Mouse (Mus musculus): Measurements from ENCODE around the gene Npy4r.
A peak's percentile ranks its signal among the peaks of the same experiment; 100 is the strongest.

The Npy4r gene

GRCm38 (mm10) chr14:34119046-34119723, 33.1 kb downstream of the Npy4r start:
- no peak for DNase-seq (ENCODE audit: low spot score)

- no peak for DNase-seq (ENCODE audit: low spot score)
Observed at GRCm38 (mm10) chr14:34114311-34114710, 38.0 kb downstream of the Npy4r start.

GRCm38 (mm10) chr14:34107594-34107993, 44.7 kb downstream of the Npy4r start:
- no peak for DNase-seq (ENCODE audit: low spot score)

- DNase-seq (ENCODE audit: low spot score): no peak
Observed at GRCm38 (mm10) chr14:34106389-34107062, 45.8 kb downstream of the Npy4r start.

- DNase-seq (ENCODE audit: low spot score): peak; percentile 49
Observed at GRCm38 (mm10) chr14:34104892-34105291, 47.4 kb downstream of the Npy4r start.

GRCm38 (mm10) chr14:34103855-34104254, 48.4 kb downstream of the Npy4r start:
- DNase-seq (ENCODE audit: low spot score): no peak

GRCm38 (mm10) chr14:34102601-34103000, 49.7 kb downstream of the Npy4r start, which contains the start of gene A630023A22Rik:
A630023A22Rik (minus strand) TSS chr14:34102754.
- DNase-seq (ENCODE audit: low spot score): no peak

GRCm38 (mm10) chr14:34096161-34096560, 56.1 kb downstream of the Npy4r start:
- DNase-seq (ENCODE audit: low spot score): no peak

Data from ovary, postnatal 10 days (tissue).